Mouse (Mus musculus) heart, postnatal 25 days (tissue): ENCODE data around the gene Agtr2. TPM values are rescaled to one million over a fixed set of nuclear protein-coding genes. Genes with fewer than 3 reads are reported as not detected.
"Not testable (repeated sequence)": the region's sequence is repeated elsewhere in the genome, so short reads cannot be mapped to it uniquely, and the experiment has no call there.

ENCODE experiments used
- DNase-seq: peaks from one replicate; pipeline ENCODE4 v3.0.0; 2022; ENCODE audit warnings: low spot score
- intact Hi-C: fragments of 180-260 bp; cut with DNase I; formaldehyde crosslinking; loops from one replicate; pipeline ENCODE4 v1.15.1; 2025
- total RNA-seq, 2 experiments: library from RNA; stranded (reverse); gene quantifications; 2 replicates each; pipeline ENCODE4 v1.2.3; 2021

Agtr2 gene
- total RNA-seq: not detected

- DNase-seq: no peak
- intact Hi-C loops: no loop called here
Measured at GRCm38 (mm10) chrX:21484414-21484813, at the start of gene Agtr2. Gene Agtr2, plus strand, starts transcription at chrX:21484544.

GRCm38 (mm10) chrX:21452519-21452918 is 31.8 kb upstream of the Agtr2 start:
- no peak for DNase-seq
- intact Hi-C loops: no loop called here

GRCm38 (mm10) chrX:21488111-21488510 is 3.8 kb downstream of the Agtr2 start:
- no peak for DNase-seq
- intact Hi-C loops: no loop called here

DNA sequence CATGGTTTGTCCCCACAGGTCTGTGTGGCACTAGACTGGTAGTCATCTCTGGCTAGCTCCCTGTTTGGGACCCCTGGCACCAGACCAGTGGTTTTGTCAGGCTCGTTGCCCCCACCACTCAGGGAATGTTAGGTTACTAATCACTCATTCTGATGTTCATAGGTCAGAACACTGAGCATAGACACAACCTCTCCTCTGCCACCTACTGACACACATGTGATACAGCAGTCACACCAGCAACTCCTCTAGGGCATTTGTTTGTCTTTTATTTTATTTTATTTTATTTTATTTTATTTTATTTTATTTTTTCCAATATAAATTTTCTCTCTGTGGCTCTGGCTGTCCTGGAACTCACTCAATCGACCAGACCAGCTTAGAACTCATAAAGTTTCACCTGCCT is 15.9 kb downstream of the Agtr2 start:
- intact Hi-C loops: no loop called here
- DNase-seq: no peak

- DNase-seq, intact Hi-C loops: not testable (repeated sequence)
Measured at GRCm38 (mm10) chrX:21507333-21507732, 23.0 kb downstream of the Agtr2 start.

DNA sequence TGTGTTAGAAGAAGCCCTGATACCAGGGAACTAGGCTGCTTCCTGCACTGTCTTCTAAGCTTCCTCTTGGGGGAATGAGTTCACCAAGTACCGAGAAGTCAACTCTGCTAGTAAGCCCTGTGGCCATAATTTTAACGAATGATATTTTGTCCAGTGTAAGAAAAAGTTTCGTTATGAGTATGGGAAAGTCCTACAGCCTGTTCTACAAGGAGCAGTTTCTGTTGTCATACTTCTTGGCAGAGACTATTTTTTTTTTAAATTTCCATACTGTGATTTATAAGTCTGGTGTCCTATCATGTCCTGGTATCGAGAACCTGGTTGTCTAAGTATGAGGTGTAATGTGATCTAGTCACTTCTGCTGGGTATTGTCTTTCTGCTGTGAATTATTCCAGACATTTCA is 38.2 kb downstream of the Agtr2 start:
- DNase-seq: no peak
- intact Hi-C loops: no loop called here

Other genes with a start within 250 kb of the Agtr2 start
- under 1 TPM; 0.08 to 0.13 TPM for gene Slc6a14, start 230.4 kb downstream of the Agtr2 start, total RNA-seq